Mouse (Mus musculus) erythroid progenitor cell, adult 5-6 weeks (primary cell): Measurements from ENCODE around the gene Prr9. TPM values are rescaled to one million over a fixed set of nuclear protein-coding genes. Genes with fewer than 3 reads are reported as not detected.

Experiments
- ATAC-seq: replicated peaks from 2 replicates; pipeline ENCODE4 v1.8.0; 2016; ENCODE audit warnings: moderate number of reproducible peaks, mild to moderate bottlenecking, moderate TSS enrichment, inconsistent platforms; ENCODE audit not compliant: poor library complexity, low FRiP score, severe bottlenecking
- total RNA-seq, 2 experiments: library from RNA; stranded (forward) in 1 of 2; stranded (reverse) in 1 of 2; fragments of 150-400 nt in 1 of 2; fragments of 186-747, 209-891 nt in 1 of 2; gene quantifications; 2 replicates each; pipeline versions ENCODE4 v1.2.3 to v1.2.4; 2015 to 2017; ENCODE audit warnings: low replicate concordance in 2 of 2

The Prr9 gene
- total RNA-seq (2015; ENCODE audit: low replicate concordance) = not detected in 2 replicates
- total RNA-seq (2017; ENCODE audit: low replicate concordance) = 0.64 TPM in 1 of 2 replicates, not detected in the other

DNA sequence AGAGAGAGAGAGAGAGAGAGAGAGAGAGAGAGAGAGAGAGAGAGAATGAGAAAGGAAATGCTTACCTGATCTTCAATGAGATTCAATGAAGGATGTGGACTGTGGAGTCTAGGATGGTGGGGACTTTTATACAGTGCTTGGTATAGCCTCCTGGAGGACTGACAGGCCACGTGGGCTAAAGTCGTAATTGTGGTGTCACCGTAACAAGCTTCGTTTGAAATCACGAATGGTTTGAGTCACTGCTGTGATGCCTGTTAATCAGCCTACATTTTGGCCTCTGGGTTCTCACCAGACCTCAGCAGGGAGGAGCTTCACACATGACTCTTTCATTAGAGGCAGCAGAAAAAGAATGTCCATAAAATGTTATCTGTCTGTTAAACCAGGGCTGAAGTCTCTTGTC lies at the start of gene Prr9:
TSS of gene Prr9 (minus strand) at position 101 of the 400 bp plus-strand sequence.
- ATAC-seq = no peak

DNA sequence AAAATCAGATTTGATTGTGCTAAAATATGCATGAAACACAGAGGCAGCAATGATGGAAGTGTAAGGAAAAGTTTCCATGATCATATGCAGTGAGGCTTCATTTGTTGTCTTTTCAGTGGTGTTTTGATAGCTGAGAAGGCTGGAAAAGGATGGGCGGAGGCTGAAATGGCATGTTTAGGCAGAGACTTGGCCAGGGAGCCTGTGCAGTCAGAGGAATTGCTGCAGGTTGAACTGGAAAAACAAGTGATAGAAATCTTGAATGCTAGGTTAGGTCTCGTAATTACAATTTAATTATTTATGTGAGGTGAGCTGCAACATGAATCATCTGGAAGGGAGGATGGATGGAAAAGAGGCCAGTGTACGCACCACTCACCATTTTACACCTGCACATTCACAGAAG lies 46.1 kb upstream of the Prr9 start:
- no peak for ATAC-seq

DNA sequence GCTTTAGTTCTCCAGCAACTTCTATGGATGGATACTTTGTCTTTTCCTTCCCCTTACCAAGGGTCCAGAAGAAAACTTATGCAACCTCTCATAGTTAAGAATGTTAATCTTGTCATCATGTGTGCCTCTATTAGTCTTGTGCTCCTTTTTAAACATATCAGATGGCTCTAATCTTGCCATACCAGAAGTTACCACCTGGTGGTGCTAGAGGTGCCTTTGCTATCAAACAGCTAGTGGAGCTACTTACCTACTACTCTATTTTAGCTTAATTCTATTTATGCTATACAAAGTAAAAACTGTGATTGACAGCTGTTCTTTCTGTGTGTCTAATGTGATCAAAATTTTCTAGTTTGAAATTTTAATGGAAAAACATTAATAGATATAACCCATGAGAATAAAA lies 29.6 kb upstream of the Prr9 start:
- no peak for ATAC-seq

DNA sequence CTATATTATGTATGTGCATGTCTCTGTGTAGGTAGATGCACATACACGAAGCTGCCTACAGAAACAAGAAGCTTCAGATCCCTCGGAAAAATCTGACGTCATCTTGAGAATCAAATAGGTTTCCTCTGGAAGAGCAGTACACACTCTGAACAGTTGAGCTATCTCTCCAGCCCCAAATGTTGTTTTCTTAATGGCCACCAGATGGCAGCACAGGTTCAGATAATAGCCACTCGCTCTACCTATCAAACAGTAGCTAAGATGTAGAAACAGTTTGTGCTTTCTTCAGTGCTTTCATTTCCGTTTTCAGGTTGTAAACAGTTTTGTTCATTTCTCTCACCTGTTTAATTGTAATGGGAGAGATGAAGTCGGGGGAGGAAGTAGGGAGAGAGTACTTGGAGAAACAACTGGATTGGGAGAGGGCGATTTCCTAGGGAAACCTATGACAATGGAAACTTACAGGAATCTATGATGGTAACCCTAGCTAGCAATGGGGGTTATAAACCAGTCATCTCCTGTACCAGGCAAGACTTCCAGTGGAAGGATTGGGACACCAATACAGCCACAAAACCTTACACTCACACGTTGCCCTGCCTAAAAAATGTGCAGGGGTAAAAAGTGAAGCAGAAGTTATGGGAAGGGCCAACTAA lies 27.0 kb upstream of the Prr9 start:
- ATAC-seq = no peak

DNA sequence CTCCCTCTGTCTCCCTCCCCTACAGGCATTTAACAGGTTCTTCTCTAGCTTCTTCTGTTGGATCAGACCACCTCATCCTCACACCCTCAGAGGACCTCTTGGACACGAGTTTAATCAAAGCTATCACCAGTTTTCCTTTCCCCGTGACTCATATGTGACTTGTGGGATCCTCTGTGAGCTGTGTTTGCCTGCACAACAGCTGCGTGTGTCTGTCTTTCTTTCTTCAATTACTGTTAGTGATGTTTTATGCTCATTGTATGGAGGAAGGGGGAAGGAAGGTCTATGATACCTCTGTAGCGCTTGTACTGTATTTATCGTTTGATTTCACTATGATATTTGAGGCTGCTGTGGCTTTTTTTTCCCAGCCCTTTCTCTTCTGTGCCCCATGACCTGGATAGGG lies 24.2 kb upstream of the Prr9 start:
- no peak for ATAC-seq

DNA sequence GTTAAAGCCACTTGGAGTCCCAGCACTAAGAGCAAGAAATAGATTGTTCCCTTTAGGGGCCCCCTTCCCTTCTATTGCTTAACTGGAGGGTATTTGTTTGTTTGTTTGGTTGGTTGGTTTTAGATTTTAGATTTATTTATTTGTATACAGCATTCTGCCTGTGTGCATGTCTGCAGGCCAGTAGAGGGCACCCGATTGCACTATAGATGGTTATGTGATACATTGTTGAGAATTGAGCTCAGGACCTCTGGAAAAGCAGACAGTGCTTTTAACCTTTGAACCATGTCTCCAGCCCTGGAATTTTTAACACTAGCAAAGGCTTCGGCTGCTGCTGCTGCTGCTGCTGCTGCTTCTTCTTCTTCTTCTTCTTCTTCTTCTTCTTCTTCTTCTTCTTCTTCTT lies 23.7 kb upstream of the Prr9 start:
- no peak for ATAC-seq

DNA sequence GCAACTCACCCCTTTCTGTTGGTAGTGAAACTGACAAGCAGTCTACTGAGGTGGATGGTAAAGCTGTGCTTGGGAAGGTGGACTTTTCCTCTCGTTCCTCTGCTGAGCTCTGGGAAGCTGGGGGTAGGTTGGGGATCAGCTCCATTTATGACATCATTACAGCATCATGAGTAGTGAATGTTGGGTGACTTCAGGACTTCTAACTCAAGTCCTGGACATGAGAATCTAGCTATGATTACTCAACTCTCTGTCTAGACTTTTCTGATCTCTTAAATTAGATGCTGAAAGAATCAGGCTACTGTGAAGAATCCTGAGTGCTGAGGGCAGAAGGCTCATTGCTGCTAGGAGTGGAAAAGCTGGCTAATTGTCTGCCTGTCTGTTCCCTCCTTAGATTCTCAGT lies 18.9 kb upstream of the Prr9 start, which contains the start of gene Lelp1:
TSS of gene Lelp1 (minus strand) at position 101 of the 400 bp plus-strand sequence.
- ATAC-seq = no peak

DNA sequence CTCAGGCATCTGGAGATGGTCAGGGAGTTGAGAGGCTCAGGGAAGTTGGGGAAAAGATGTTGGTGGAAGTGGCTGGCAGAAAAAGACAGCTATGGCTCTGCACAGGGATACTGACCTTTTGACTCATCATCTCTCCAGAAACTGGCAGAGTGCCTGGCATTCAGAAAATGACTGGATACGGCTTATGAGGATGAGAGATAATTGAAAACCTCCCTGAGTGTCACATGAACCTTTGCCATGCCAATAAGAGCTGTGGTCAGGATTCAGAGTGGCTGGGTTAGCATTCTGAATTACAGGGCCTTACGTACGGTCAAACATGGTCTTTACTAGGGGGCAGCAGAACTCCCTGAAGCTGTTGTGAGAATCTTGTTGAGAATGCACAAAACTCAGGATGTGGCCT lies 2.8 kb downstream of the Prr9 start:
- ATAC-seq = no peak

DNA sequence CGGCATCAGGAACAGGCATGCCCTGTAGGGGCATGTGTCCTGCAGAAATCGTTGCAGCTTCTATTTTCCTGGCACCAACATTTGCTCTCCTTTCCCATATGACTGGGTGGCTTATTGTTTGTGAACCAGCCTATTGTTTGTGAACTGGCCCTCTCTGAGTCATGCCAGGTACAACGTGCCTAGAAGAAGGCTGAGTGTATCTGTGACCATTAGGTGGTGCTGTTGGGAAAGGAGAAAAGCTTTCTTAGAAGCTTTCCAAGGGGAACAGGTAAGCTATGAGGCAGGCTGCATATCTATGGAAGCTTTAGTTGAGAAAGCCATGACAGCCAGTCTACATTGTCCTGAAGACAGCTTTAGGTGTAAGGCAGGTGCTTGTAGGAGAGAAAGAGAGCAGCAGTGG lies 5.8 kb downstream of the Prr9 start:
- ATAC-seq = no peak

DNA sequence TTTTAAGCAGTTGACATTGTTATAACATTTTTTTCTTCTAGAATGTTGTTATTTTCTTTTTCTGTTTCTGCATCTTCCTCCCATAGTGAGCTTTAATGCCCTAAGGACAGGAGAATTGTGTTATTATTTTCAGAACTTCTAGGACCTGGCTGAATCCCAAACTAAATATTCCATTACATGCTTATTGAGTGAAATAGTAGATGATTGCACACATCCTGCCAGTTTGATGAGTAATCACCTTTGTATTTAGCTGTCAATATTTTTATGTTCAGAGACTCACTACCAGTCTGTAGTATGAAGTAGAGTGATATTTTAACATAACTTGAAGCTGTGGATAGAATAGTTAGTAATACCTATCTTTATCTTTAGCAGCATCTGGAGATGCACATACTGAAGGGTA lies 12.2 kb downstream of the Prr9 start:
- no peak for ATAC-seq

DNA sequence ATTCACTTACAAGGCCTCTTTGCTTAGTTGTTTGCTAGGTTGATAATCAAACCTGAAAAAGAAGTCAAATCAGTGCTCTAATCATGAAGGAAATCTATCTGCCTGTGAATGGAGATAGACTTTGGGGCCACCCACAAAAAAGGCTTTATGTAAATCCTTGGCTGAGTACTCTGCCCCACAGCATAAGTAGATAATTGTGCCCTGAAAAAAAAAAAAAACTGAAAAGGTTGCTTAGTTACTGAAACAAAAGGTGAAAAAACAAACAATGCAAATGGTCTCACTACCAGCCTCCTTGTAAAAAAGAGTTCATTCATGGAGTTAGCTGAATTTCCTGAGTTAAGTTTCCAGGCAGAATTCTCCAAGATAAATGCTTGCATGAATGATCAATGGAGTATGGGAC lies 13.0 kb downstream of the Prr9 start:
- no peak for ATAC-seq

DNA sequence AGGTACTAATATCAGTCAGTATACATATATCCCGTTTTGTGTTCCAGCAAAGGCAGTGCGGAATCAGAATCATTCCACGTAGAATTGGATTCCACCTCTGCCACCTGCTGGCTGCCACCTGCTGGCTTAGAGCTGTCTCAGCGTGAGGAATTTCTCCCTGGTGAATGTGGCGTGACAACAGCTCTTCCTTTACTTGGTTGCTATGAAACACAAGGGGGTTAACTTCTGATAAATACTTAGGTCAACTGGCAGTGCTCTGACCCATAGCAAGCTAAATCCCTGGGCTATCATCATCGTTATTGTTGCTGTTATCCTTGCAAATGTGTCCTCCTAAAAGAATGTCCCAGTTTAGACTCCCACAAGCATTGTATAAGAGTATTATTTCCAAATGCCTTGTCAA lies 17.2 kb downstream of the Prr9 start:
- no peak for ATAC-seq

DNA sequence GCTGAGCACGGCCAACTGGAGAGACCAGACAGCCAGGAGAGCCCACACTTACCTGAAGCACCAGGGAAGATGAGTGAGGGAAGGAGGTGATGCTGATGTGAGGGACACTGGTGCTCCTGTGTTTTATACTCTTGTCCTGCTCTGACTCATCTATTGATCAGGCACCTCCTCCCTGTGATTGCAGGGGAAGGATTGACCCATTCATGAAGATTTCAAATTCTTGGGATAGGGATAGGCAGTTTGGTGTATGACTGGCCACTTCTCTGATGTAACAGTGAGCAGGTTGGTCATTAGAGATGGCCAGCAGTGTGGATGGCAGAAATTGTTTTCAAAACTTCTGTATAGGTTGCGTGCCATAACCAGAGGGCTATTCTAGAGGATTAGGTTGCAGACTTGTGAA lies 40.7 kb downstream of the Prr9 start, which contains the start of gene Lor:
TSS of gene Lor (minus strand) at position 101 of the 400 bp plus-strand sequence.
- no peak for ATAC-seq

DNA sequence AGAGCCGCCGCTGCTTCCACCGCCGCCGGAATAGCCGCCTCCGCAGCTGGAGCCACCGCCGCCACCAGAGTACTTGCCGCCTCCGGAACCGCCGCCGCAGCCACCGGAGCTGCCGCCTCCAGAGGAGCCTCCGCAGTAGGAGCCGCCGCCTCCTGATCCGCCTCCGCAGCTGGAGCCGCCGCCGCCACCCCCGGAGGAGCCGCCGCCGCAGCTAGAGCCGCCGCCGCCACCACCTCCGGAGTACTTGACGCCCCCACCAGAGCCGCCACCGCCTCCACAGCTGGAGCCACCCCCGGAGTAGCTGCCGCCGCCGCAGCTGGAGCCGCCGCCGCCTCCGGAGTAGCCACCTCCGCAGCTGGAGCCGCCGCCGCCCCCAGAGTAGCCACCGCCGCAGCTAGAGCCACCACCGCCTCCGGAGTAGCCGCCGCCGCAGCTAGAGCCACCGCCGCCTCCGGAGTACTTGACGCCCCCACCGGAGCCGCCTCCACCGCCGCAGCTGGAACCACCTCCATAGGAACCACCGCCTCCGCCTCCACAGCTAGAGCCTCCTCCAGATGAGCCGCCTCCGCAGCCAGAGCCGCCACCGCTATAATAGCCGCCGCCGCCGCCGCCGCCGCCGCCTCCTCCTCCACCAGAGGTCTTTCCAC lies 42.3 kb downstream of the Prr9 start:
- no peak for ATAC-seq

DNA sequence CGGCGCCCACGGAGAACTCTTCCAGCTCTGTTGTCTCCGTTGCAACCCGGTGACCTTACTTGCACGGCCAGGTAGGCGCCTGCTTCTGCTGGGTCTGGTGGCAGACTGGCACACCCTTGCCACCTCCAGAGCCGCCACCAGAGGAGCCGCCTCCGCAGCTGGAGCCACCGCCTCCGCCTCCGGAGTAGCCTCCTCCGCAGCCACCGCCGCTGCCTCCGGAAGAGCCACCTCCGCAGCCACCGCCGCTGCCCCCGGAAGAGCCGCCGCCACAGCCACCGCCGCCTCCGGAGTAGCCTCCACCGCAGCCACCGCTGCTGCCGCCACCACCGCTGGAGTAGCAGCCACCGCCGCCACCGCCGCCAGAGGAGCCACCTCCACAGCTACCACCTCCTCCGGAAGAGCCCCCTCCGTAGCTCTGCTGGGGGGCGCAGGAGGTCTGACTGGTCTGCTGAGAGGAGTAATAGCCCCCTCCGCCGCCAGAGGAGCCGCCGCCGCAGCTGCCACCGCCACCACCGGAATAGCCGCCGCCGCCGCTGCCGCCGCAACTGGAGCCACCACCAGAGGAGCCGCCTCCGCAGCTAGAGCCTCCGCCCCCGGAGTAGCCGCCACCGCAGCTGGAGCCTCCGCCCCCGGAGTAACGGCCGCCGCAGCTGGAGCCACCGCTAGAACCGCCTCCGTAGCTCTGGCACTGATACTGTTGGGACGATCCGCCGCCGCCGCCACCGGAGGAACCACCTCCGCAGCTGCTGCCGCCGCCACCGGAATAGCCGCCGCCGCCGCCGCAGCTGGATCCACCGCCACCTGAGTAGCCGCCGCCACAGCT lies 43.1 kb downstream of the Prr9 start:
- no peak for ATAC-seq

Other genes starting within 250 kb of the Prr9 start
- gene Pglyrp3, start 109.4 kb downstream of the Prr9 start, total RNA-seq (2015; ENCODE audit: low replicate concordance) = not detected in 2 replicates
- not detected in 2 replicates for gene Pglyrp3, start 109.4 kb downstream of the Prr9 start, total RNA-seq (2017; ENCODE audit: low replicate concordance)
- not detected in 2 replicates for gene Lor, start 40.8 kb downstream of the Prr9 start, total RNA-seq (2015; ENCODE audit: low replicate concordance)
- gene Lor, start 40.8 kb downstream of the Prr9 start, total RNA-seq (2017; ENCODE audit: low replicate concordance) = not detected in 2 replicates
- not detected in 2 replicates for gene Lelp1, start 18.8 kb upstream of the Prr9 start, total RNA-seq (2015; ENCODE audit: low replicate concordance)
- gene Lelp1, start 18.8 kb upstream of the Prr9 start, total RNA-seq (2017; ENCODE audit: low replicate concordance) = not detected in 2 replicates
- gene Sprr2a1, start 91.9 kb upstream of the Prr9 start, total RNA-seq (2015; ENCODE audit: low replicate concordance) = not detected in 2 replicates
- gene Sprr2a1, start 91.9 kb upstream of the Prr9 start, total RNA-seq (2017; ENCODE audit: low replicate concordance) = not detected in 2 replicates
- not detected in 2 replicates for gene Sprr2a2, start 92.0 kb upstream of the Prr9 start, total RNA-seq (2015; ENCODE audit: low replicate concordance)
- 0.77 TPM in 1 of 2 replicates, not detected in the other for gene Sprr2a2, start 92.0 kb upstream of the Prr9 start, total RNA-seq (2017; ENCODE audit: low replicate concordance)
- not detected in 2 replicates for gene Sprr2a3, start 161.5 kb upstream of the Prr9 start, total RNA-seq (2015; ENCODE audit: low replicate concordance)
- gene Sprr2a3, start 161.5 kb upstream of the Prr9 start, total RNA-seq (2017; ENCODE audit: low replicate concordance) = not detected in 2 replicates
- not detected in 2 replicates for gene Sprr2b, start 192.7 kb upstream of the Prr9 start, total RNA-seq (2015; ENCODE audit: low replicate concordance)
- gene Sprr2b, start 192.7 kb upstream of the Prr9 start, total RNA-seq (2017; ENCODE audit: low replicate concordance) = not detected in 2 replicates
- gene Sprr2d, start 215.2 kb upstream of the Prr9 start, total RNA-seq (2015; ENCODE audit: low replicate concordance) = not detected in 2 replicates
- gene Sprr2d, start 215.2 kb upstream of the Prr9 start, total RNA-seq (2017; ENCODE audit: low replicate concordance) = not detected in 2 replicates
- not detected in 2 replicates for gene Sprr2e, start 228.2 kb upstream of the Prr9 start, total RNA-seq (2015; ENCODE audit: low replicate concordance)
- gene Sprr2e, start 228.2 kb upstream of the Prr9 start, total RNA-seq (2017; ENCODE audit: low replicate concordance) = not detected in 2 replicates
- not detected in 2 replicates for gene Sprr2f, start 241.2 kb upstream of the Prr9 start, total RNA-seq (2015; ENCODE audit: low replicate concordance)
- gene Sprr2f, start 241.2 kb upstream of the Prr9 start, total RNA-seq (2017; ENCODE audit: low replicate concordance) = not detected in 2 replicates